8 mouse cellular contexts compared by ENCODE assay signal in the genomic region with DNA sequence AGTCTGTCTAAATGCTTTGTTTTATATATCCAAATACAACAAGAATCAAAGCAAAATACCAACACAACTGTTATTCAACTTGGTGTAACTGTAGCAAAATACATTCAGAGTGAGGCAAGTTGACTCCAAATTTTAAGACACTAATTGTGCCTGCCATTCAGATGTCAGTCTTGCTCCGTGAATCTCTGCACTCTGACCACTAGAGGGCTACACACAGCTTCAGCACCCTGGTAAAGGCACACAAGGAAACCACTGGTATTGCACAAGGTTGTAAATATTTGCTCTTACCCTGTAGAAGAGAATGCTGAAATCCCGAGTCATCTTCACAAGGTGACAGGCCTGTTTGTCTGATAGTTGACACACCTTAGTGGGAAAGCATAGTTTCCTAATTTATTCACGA. TPM values are rescaled to one million over a fixed set of nuclear protein-coding genes. Genes with fewer than 3 reads are reported as not detected.
DNase-seq lines count a peak whose midpoint lies in the region; ATAC-seq lines count a peak whose summit lies in the region.

No protein-coding gene starts in this region.

- ATAC-seq in frontal cortex, adult (ENCODE audit: low TSS enrichment) = peak; percentile 94

- DNase-seq in frontal cortex, postnatal 14 days (ENCODE audit: low spot score in 2 of 2) = no peak
- peak; percentile 64 for DNase-seq in CD4-positive helper T cell, adult 2 months (ENCODE audit: low read depth, low spot score)
- peak; percentile 66 for DNase-seq in brain, adult 2 months (ENCODE audit: low read depth, low spot score)
- peak; percentile 37 for DNase-seq in forelimb bud, embryonic 11.5 days (ENCODE audit: low read depth, low spot score)
- peak; percentile 15 for DNase-seq in liver
- DNase-seq in naive thymus-derived CD4-positive, alpha-beta T cell, adult 2 months (ENCODE audit: low read depth) = peak; percentile 67
- no peak for DNase-seq in gastrocnemius, postnatal 14 days

- intact Hi-C loops in gastrocnemius, postnatal 14 days (cut with DNase I; ENCODE audit: low total_unique reads) = no loop called here

RNA-seq across cellular contexts. Expression of gene Neil3, which starts 31.8 kb away (rescaled TPM):
- total RNA-seq in gastrocnemius, postnatal 14 days (2021) = 1 to 10 TPM; 1.5 to 2.5 TPM

Comparison
In these comparisons a context has a peak if more than half of its experiments do, and no peak if none do; other contexts are left out.
1. DNase-seq: peak in CD4-positive helper T cell, adult 2 months (single experiment), brain, adult 2 months (single experiment), forelimb bud, embryonic 11.5 days (single experiment), liver (single experiment) and naive thymus-derived CD4-positive, alpha-beta T cell, adult 2 months (single experiment); none in frontal cortex, postnatal 14 days (0 of 2) and gastrocnemius, postnatal 14 days (single experiment).